Mouse (Mus musculus): ENCODE measurements around the gene Zfp467.

DNA sequence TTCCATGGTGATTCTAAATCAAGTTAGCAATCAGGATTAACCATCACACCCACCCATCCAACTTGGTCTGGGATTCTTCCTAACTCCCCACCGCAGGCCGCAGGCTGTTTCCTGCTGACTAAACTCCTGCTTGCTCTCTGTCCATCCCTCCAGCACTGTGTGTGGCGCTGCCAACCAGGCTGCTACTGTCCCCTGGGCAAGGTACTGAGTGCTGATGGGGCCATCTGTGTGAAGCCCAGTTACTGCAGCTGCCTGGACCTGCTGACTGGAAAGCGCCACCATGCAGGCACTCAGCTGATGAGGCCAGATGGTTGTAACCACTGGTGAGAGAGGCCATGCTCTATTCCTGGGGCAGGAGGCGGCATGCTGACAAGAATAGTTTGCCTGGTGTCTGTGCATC lies 36.9 kb upstream of the Zfp467 start:
- no peak for TF ChIP-seq POLR2A (IDR thresholded peaks at IDR 0.05; ENCODE audit: borderline replicate concordance, control insufficient read depth, low read depth, low read length)
- TF ChIP-seq CTCF (IDR thresholded peaks at IDR 0.05; ENCODE audit: control insufficient read depth, insufficient read depth, low read length): no peak
